Mouse (Mus musculus) neural tube, embryonic 14.5 days (tissue): Measurements from ENCODE around the gene Pkm. TPM values are rescaled to one million over a fixed set of nuclear protein-coding genes. Genes with fewer than 3 reads are reported as not detected.

Experiments used
- polyA plus RNA-seq: library from polyadenylated mRNA; unstranded; fragments of >200 nt; fragmentation: Nextera tagmentation; extraction: Ambion mirVana; gene quantifications from 2 replicates; pipeline ENCODE4 v1.2.1, GENCODE M21; 2014

Gene Pkm
- polyA plus RNA-seq, 1 experiment from 2014 or later = 834 TPM

Other genes starting within 250 kb of the Pkm start
- 17.7 and 20.0 TPM in 2 replicates for gene Arih1, start 169.8 kb upstream of the Pkm start, polyA plus RNA-seq
- gene Hexa, start 116.8 kb upstream of the Pkm start, polyA plus RNA-seq = 49.0 and 63.3 TPM in 2 replicates
- 0.68 and 0.94 TPM in 2 replicates for gene Tmem202, start 116.5 kb upstream of the Pkm start, polyA plus RNA-seq
- gene Celf6, start 78.5 kb upstream of the Pkm start, polyA plus RNA-seq = 28.8 and 34.8 TPM in 2 replicates
- gene Parp6, start 39.1 kb upstream of the Pkm start, polyA plus RNA-seq = 246 and 258 TPM in 2 replicates
- 3.1 and 6.0 TPM in 2 replicates for gene Gramd2, start 23.8 kb downstream of the Pkm start, polyA plus RNA-seq
- gene Senp8, start 94.3 kb downstream of the Pkm start, polyA plus RNA-seq = 13.3 and 13.5 TPM in 2 replicates
- 37.9 and 38.9 TPM in 2 replicates for gene Myo9a, start 94.5 kb downstream of the Pkm start, polyA plus RNA-seq